ENCODE assay signal across 8 mouse cellular contexts in the genomic region with DNA sequence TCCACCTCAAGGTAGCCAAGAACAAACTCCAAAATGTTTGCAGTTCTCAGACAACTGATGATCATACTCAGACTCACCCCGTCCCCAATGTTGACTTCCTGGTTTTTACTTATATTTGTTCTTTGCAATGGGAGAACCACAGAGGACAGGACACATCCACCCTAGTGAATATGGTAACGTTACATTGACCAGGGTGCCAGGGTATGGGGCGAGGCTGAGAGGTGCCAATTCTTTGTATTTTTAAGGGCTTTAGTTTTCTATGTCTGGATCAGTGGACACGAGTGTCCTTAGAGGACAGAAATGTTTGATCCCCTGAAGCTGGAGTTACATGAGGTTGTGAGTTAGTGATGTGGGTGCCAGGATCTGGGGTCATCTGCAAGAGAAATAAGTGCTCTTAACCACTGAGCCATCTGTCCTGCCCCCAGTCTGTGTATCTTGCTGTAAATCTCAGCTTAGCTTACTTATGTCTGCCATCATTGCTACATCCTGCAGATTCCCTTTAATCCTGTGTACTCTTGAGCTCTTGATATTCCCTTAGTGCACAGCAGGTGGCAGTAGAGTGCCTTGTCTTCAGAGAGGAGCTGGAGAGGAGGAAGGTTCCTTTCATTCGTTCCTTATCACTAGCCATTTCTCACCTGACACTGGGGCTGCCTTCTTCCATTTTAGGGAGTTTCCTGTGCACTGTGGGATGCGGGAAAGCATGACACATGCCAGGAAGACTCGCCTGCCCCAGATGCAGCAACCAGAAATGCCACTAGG. TPM values are rescaled to one million over a fixed set of nuclear protein-coding genes. Genes with fewer than 3 reads are reported as not detected.
DNase-seq lines count a peak whose midpoint lies in the region; ATAC-seq lines count a peak whose summit lies in the region.

No protein-coding gene starts in this region.

- H3K4me3 ChIP-seq in intestine, embryonic 14.5 days (ENCODE audit: low read depth, low read length), result no peak overlapping the region

- intact Hi-C loops in left cerebral cortex, postnatal 10 days (cut with DNase I), result loop anchor here (1.0 to 5.0 kb wide), 2 partner anchors 45 to 67 kb away; a partner anchor contains a TSS

- H3K4me2 ChIP-seq in intestine, embryonic 14.5 days (ENCODE audit: low read length), result no peak overlapping the region

- H3K36me3 ChIP-seq in intestine, embryonic 14.5 days (ENCODE audit: control insufficient read depth, insufficient read depth, low read length), result peaks cover 6% of the 10 kb centered on the region

- no peaks in the 10 kb centered on the region for H3K27me3 ChIP-seq in intestine, embryonic 14.5 days (replicated peaks; ENCODE audit: control insufficient read depth, insufficient read depth, low read length)

- ATAC-seq in common myeloid progenitor, adult 5-6 weeks (replicated peaks; ENCODE audit: low read depth, poor library complexity, severe bottlenecking), result peak; percentile 95
- peak; percentile 69 for ATAC-seq in intestine, embryonic 14.5 days (replicated peaks; ENCODE audit: low FRiP score, low TSS enrichment, low read depth)

- H3K27ac ChIP-seq in intestine, embryonic 14.5 days (ENCODE audit: low read depth), result no peak overlapping the region

- no peak overlapping the region for H3K9ac ChIP-seq in intestine, embryonic 14.5 days (ENCODE audit: low read length)

- DNase-seq in ZHBTc4 (ENCODE audit: low read depth, low spot score), result peak; percentile 85
- DNase-seq in gastrocnemius, postnatal 10 days, result peak; percentile 73
- peak; percentile 75 for DNase-seq in intestine, embryonic 14.5 days (ENCODE audit: low spot score)
- DNase-seq in left cerebral cortex, postnatal 10 days (ENCODE audit: extremely low spot score in 1 of 2, low spot score in 2 of 2), result peak; percentile 81 to 90
- DNase-seq in mesoderm, embryonic 11.5 days (ENCODE audit: low read depth, low spot score), result peak; percentile 90
- DNase-seq in right cerebral cortex, postnatal 25 days, result peak; percentile 83
- DNase-seq in yolk sac, embryonic 10.5 days (ENCODE audit: low spot score), result peak; percentile 42

- H3K4me1 ChIP-seq in intestine, embryonic 14.5 days (replicated peaks; ENCODE audit: control insufficient read depth, insufficient read depth, low read length), result no peaks in the 10 kb centered on the region

- 35% methylated on average over 7 of the region's 7 CpGs for WGBS in intestine, embryonic 14.5 days

- H3K9me3 ChIP-seq in intestine, embryonic 14.5 days (ENCODE audit: control insufficient read depth, low read length), result peaks cover 7% of the 10 kb centered on the region; the same call in 1 of the 2 replicates

RNA-seq across cellular contexts. Expression of a gene that starts 28.9 kb away (rescaled TPM):
- total RNA-seq in common myeloid progenitor, adult 5-6 weeks (2017), result 20.0 and 25.5 TPM in 2 replicates
- total RNA-seq in gastrocnemius, postnatal 10 days (2021), result 10 to 100 TPM; 40.4 to 41.1 TPM
- 14.2 and 14.6 TPM in 2 replicates for polyA plus RNA-seq in intestine, embryonic 14.5 days (2014; fragmentation: Nextera tagmentation; extraction: Ambion mirVana)
- 10 to 100 TPM; 26.1 to 27.2 TPM for total RNA-seq in left cerebral cortex, postnatal 10 days (2021)

RNA-seq across cellular contexts. Expression of a gene that starts 45.2 kb away (rescaled TPM):
- total RNA-seq in common myeloid progenitor, adult 5-6 weeks (2017), result 15.2 and 31.9 TPM in 2 replicates
- 1 to 10 TPM; 7.4 to 8.1 TPM for total RNA-seq in gastrocnemius, postnatal 10 days (2021)
- polyA plus RNA-seq in intestine, embryonic 14.5 days (2014; fragmentation: Nextera tagmentation; extraction: Ambion mirVana), result 49.9 and 54.0 TPM in 2 replicates
- 10 to 100 TPM; 54.8 to 64.3 TPM for total RNA-seq in left cerebral cortex, postnatal 10 days (2021)
